Mouse (Mus musculus) forebrain, embryonic 15.5 days (tissue): ENCODE results near the gene Tmprss3. TPM values are rescaled to one million over a fixed set of nuclear protein-coding genes. Genes with fewer than 3 reads are reported as not detected.

Experiments used
- ATAC-seq: fragments of 200-750 bp; cut with Nextera tagmentation; replicated peaks from 2 replicates; pipeline ENCODE4 v1.8.0; 2017; ENCODE audit warnings: mild to moderate bottlenecking, moderate TSS enrichment, moderate library complexity
- H3K27ac ChIP-seq: fragments of 300-500 bp; sonication (generic); replicated peaks from 2 replicates; pipeline ENCODE4 v1.5.1; 2015; ENCODE audit warnings: mild to moderate bottlenecking, inconsistent platforms
- H3K27me3 ChIP-seq: fragments of 300-500 bp; sonication (generic); 2 replicates; pipeline ENCODE4 v1.6.1; 2015; ENCODE audit warnings: inconsistent platforms
- H3K36me3 ChIP-seq: fragments of 300-500 bp; sonication (generic); 2 replicates; pipeline ENCODE4 v1.6.1; 2015; ENCODE audit warnings: mild to moderate bottlenecking, inconsistent platforms
- H3K4me1 ChIP-seq: fragments of 300-500 bp; sonication (generic); 2 replicates; pipeline ENCODE4 v1.6.1; 2015; ENCODE audit warnings: inconsistent platforms
- H3K4me2 ChIP-seq: fragments of 300-500 bp; sonication (generic); replicated peaks from 2 replicates; pipeline ENCODE4 v1.6.1; 2015; ENCODE audit warnings: mild to moderate bottlenecking, inconsistent platforms
- H3K4me3 ChIP-seq: fragments of 300-500 bp; sonication (generic); 2 replicates; pipeline ENCODE4 v1.5.1; 2015; ENCODE audit warnings: mild to moderate bottlenecking, inconsistent platforms
- H3K9ac ChIP-seq: fragments of 300-500 bp; sonication (generic); replicated peaks from 2 replicates; pipeline ENCODE4 v1.6.1; 2015; ENCODE audit warnings: mild to moderate bottlenecking, inconsistent platforms
- H3K9me3 ChIP-seq: fragments of 300-500 bp; sonication (generic); 2 replicates; pipeline ENCODE4 v1.6.1; 2016; ENCODE audit warnings: inconsistent platforms
- WGBS: fragments of 180-500 bp; shearing (Covaris S2); methylation state at CpG from one replicate; pipeline ENCODE4 v1.1.7; 2015; ENCODE audit warnings: mixed read lengths; 5-methylcytosine and 5-hydroxymethylcytosine counted together
- polyA plus RNA-seq: library from polyadenylated mRNA; unstranded; fragments of >200 nt; fragmentation: Nextera tagmentation; extraction: Ambion mirVana; gene quantifications from 2 replicates; pipeline ENCODE4 v1.2.1, GENCODE M21; 2015

Gene Tmprss3
- polyA plus RNA-seq, 1 experiment from 2014 or later, result not detected

GRCm38 (mm10) chr17:31153785-31154184, 45.0 kb downstream of the Tmprss3 start:
- H3K27me3 ChIP-seq, result no peaks in the 10 kb centered on the region
- no peak overlapping the region for H3K27ac ChIP-seq
- no peaks in the 10 kb centered on the region for H3K36me3 ChIP-seq
- WGBS, result 83% methylated on average over 8 of the region's 8 CpGs
- no peaks in the 10 kb centered on the region for H3K9me3 ChIP-seq
- no peak overlapping the region for H3K9ac ChIP-seq
- H3K4me3 ChIP-seq, result no peak overlapping the region
- ATAC-seq, result no peak
- no peaks in the 10 kb centered on the region for H3K4me1 ChIP-seq
- no peak overlapping the region for H3K4me2 ChIP-seq

GRCm38 (mm10) chr17:31152966-31153499, 45.7 kb downstream of the Tmprss3 start:
- no peak overlapping the region for H3K4me2 ChIP-seq
- no peaks in the 10 kb centered on the region for H3K9me3 ChIP-seq
- WGBS, result 87% methylated on average over 9 of the region's 9 CpGs
- no peak overlapping the region for H3K4me3 ChIP-seq
- no peak for ATAC-seq
- no peaks in the 10 kb centered on the region for H3K27me3 ChIP-seq
- no peak overlapping the region for H3K27ac ChIP-seq
- H3K9ac ChIP-seq, result no peak overlapping the region
- no peaks in the 10 kb centered on the region for H3K36me3 ChIP-seq
- H3K4me1 ChIP-seq, result no peaks in the 10 kb centered on the region

GRCm38 (mm10) chr17:31152512-31152911, 46.3 kb downstream of the Tmprss3 start:
- no peak for ATAC-seq

GRCm38 (mm10) chr17:31145998-31146397, 52.8 kb downstream of the Tmprss3 start:
- Histone ChIP-seq H3K4me1 (no peaks in the 10 kb centered on the region), H3K9ac (no peak overlapping the region), H3K27ac (no peak overlapping the region), H3K27me3 (no peaks in the 10 kb centered on the region), H3K9me3 (no peaks in the 10 kb centered on the region), H3K4me3 (no peak overlapping the region), H3K4me2 (no peak overlapping the region), H3K36me3 (no peaks in the 10 kb centered on the region)
- 81% methylated on average over 9 of the region's 9 CpGs for WGBS
- no peak for ATAC-seq

More at GRCm38 (mm10) chr17:31152512-31152911, 46.3 kb downstream of the Tmprss3 start:
- H3K9ac ChIP-seq, result no peak overlapping the region
- 31% methylated on average over 5 of the region's 5 CpGs for WGBS
- no peaks in the 10 kb centered on the region for H3K36me3 ChIP-seq
- no peaks in the 10 kb centered on the region for H3K27me3 ChIP-seq
- no peak overlapping the region for H3K4me2 ChIP-seq
- H3K4me3 ChIP-seq, result no peak overlapping the region
- no peaks in the 10 kb centered on the region for H3K4me1 ChIP-seq
- H3K27ac ChIP-seq, result no peak overlapping the region
- no peaks in the 10 kb centered on the region for H3K9me3 ChIP-seq

- Histone ChIP-seq H3K4me2 (no peak within 1 kb of the TSS), H3K4me1 (no peaks in the 10 kb centered on the region), H3K36me3 (no peaks in the 10 kb centered on the region), H3K9me3 (no peaks in the 10 kb centered on the region), H3K4me3 (no peak within 1 kb of the TSS), H3K27ac (no peak within 1 kb of the TSS), H3K27me3 (no peaks in the 10 kb centered on the region), H3K9ac (no peak within 1 kb of the TSS)
- 54% methylated on average over 15 of the region's 15 CpGs for WGBS
- ATAC-seq, result no peak
These were observed 54.4 kb downstream of the Tmprss3 start, which contains the start of gene Tff2 for GRCm38 (mm10) chr17:31144040-31145037. Gene Tff2 (minus strand): TSS chr17:31144282.

- Histone ChIP-seq H3K4me3 (no peak overlapping the region), H3K36me3 (no peaks in the 10 kb centered on the region), H3K4me2 (no peak overlapping the region), H3K4me1 (no peaks in the 10 kb centered on the region), H3K9me3 (no peaks in the 10 kb centered on the region), H3K9ac (no peak overlapping the region), H3K27ac (no peak overlapping the region), H3K27me3 (no peaks in the 10 kb centered on the region)
- ATAC-seq, result no peak
- WGBS, result 92% methylated on average over 7 of the region's 7 CpGs
These were observed 56.7 kb downstream of the Tmprss3 start for GRCm38 (mm10) chr17:31142116-31142515.

GRCm38 (mm10) chr17:31138398-31138797, 60.4 kb downstream of the Tmprss3 start:
- H3K9ac ChIP-seq, result no peak overlapping the region
- H3K4me1 ChIP-seq, result no peaks in the 10 kb centered on the region
- H3K36me3 ChIP-seq, result no peaks in the 10 kb centered on the region
- H3K27ac ChIP-seq, result no peak overlapping the region
- H3K27me3 ChIP-seq, result no peaks in the 10 kb centered on the region
- H3K4me3 ChIP-seq, result no peak overlapping the region
- no peak for ATAC-seq
- WGBS, result 14% methylated on average over 5 of the region's 5 CpGs
- H3K4me2 ChIP-seq, result no peak overlapping the region
- no peaks in the 10 kb centered on the region for H3K9me3 ChIP-seq

GRCm38 (mm10) chr17:31136821-31137220, 62.0 kb downstream of the Tmprss3 start:
- H3K27me3 ChIP-seq, result no peaks in the 10 kb centered on the region
- H3K27ac ChIP-seq, result no peak overlapping the region
- ATAC-seq, result no peak
- no peak overlapping the region for H3K4me2 ChIP-seq
- no peaks in the 10 kb centered on the region for H3K4me1 ChIP-seq
- no peaks in the 10 kb centered on the region for H3K9me3 ChIP-seq
- H3K4me3 ChIP-seq, result no peak overlapping the region
- H3K36me3 ChIP-seq, result no peaks in the 10 kb centered on the region
- 91% methylated on average over 1 of the region's 1 CpGs for WGBS
- no peak overlapping the region for H3K9ac ChIP-seq

GRCm38 (mm10) chr17:31136291-31136690, 62.5 kb downstream of the Tmprss3 start:
- H3K27ac ChIP-seq, result no peak overlapping the region
- H3K9ac ChIP-seq, result no peak overlapping the region
- no peaks in the 10 kb centered on the region for H3K36me3 ChIP-seq
- H3K4me3 ChIP-seq, result no peak overlapping the region
- no peaks in the 10 kb centered on the region for H3K9me3 ChIP-seq
- H3K4me1 ChIP-seq, result no peaks in the 10 kb centered on the region
- no peaks in the 10 kb centered on the region for H3K27me3 ChIP-seq
- WGBS, result 53% methylated on average over 3 of the region's 3 CpGs
- ATAC-seq, result no peak
- no peak overlapping the region for H3K4me2 ChIP-seq

GRCm38 (mm10) chr17:31134913-31135312, 63.9 kb downstream of the Tmprss3 start:
- 90% methylated on average over 6 of the region's 6 CpGs for WGBS
- Histone ChIP-seq H3K4me1 (no peaks in the 10 kb centered on the region), H3K9ac (no peak overlapping the region), H3K4me2 (no peak overlapping the region), H3K36me3 (no peaks in the 10 kb centered on the region), H3K4me3 (no peak overlapping the region), H3K9me3 (no peaks in the 10 kb centered on the region), H3K27ac (no peak overlapping the region), H3K27me3 (no peaks in the 10 kb centered on the region)
- no peak for ATAC-seq

GRCm38 (mm10) chr17:31133776-31134175, 65.0 kb downstream of the Tmprss3 start:
- no peaks in the 10 kb centered on the region for H3K9me3 ChIP-seq
- no peak overlapping the region for H3K9ac ChIP-seq
- ATAC-seq, result no peak
- no peaks in the 10 kb centered on the region for H3K36me3 ChIP-seq
- WGBS, result 84% methylated on average over 15 of the region's 15 CpGs
- H3K27ac ChIP-seq, result no peak overlapping the region
- no peaks in the 10 kb centered on the region for H3K4me1 ChIP-seq
- H3K4me2 ChIP-seq, result no peak overlapping the region
- H3K4me3 ChIP-seq, result no peak overlapping the region
- H3K27me3 ChIP-seq, result no peaks in the 10 kb centered on the region

GRCm38 (mm10) chr17:31131269-31131821, 67.4 kb downstream of the Tmprss3 start:
- 82% methylated on average over 10 of the region's 10 CpGs for WGBS
- Histone ChIP-seq H3K4me1 (no peaks in the 10 kb centered on the region), H3K36me3 (no peaks in the 10 kb centered on the region), H3K27ac (no peak overlapping the region), H3K9me3 (no peaks in the 10 kb centered on the region), H3K4me2 (no peak overlapping the region), H3K27me3 (no peaks in the 10 kb centered on the region), H3K9ac (no peak overlapping the region), H3K4me3 (no peak overlapping the region)
- ATAC-seq, result no peak
